Mouse (Mus musculus) liver, embryonic 16.5 days (tissue): ENCODE results near the gene Akap5. TPM values are rescaled to one million over a fixed set of nuclear protein-coding genes. Genes with fewer than 3 reads are reported as not detected.

ENCODE experiments used
- ATAC-seq: fragments of 200-750 bp; cut with Nextera tagmentation; 2 replicates; pipeline ENCODE4 v1.8.0; 2017; ENCODE audit warnings: low read depth, mild to moderate bottlenecking, moderate number of reproducible peaks, moderate library complexity
- H3K27ac ChIP-seq: fragments of 300-500 bp; sonication (generic); 2 replicates; pipeline ENCODE4 v1.5.1; 2014; ENCODE audit warnings: mild to moderate bottlenecking, low read length
- H3K27me3 ChIP-seq: fragments of 300-500 bp; sonication (generic); 2 replicates; pipeline ENCODE4 v1.6.1; 2014; ENCODE audit warnings: low read depth, low read length, mixed read lengths; ENCODE audit not compliant: control insufficient read depth, insufficient read depth
- H3K36me3 ChIP-seq: fragments of 300-500 bp; sonication (generic); 2 replicates; pipeline ENCODE4 v1.6.1; 2014; ENCODE audit warnings: mild to moderate bottlenecking; ENCODE audit not compliant: control insufficient read depth, insufficient read depth
- H3K4me1 ChIP-seq: fragments of 300-500 bp; sonication (generic); 2 replicates; pipeline ENCODE4 v1.6.1; 2014; ENCODE audit warnings: low read depth, low read length, mixed read lengths; ENCODE audit not compliant: control insufficient read depth
- H3K4me2 ChIP-seq: fragments of 300-500 bp; sonication (generic); 2 replicates; pipeline ENCODE4 v1.6.1; 2014; ENCODE audit warnings: low read depth, low read length, mixed read lengths
- H3K4me3 ChIP-seq: fragments of 300-500 bp; sonication (generic); 2 replicates; pipeline ENCODE4 v1.5.1; 2014; ENCODE audit warnings: low read depth, mild to moderate bottlenecking, low read length
- H3K9ac ChIP-seq: fragments of 300-500 bp; sonication (generic); 2 replicates; pipeline ENCODE4 v1.6.1; 2014; ENCODE audit warnings: low read depth, low read length
- H3K9me3 ChIP-seq: fragments of 300-500 bp; sonication (generic); replicated peaks from 2 replicates; pipeline ENCODE4 v1.6.1; 2016; ENCODE audit warnings: low read length; ENCODE audit not compliant: control insufficient read depth
- WGBS: fragments of 180-500 bp; shearing (Covaris S2); extraction: QIAGEN DNeasy Blood & Tissue Kit; methylation state at CpG from one replicate; pipeline ENCODE4 v1.1.7; 2014; ENCODE audit not compliant: insufficient replicate concordance; 5-methylcytosine and 5-hydroxymethylcytosine counted together
- polyA plus RNA-seq: library from polyadenylated mRNA; unstranded; fragments of >200 nt; fragmentation: Nextera tagmentation; extraction: Ambion mirVana; gene quantifications from 2 replicates; pipeline ENCODE4 v1.2.1, GENCODE M21; 2015

Gene Akap5
- polyA plus RNA-seq, result 0.16 and 0.21 TPM in 2 replicates

DNA sequence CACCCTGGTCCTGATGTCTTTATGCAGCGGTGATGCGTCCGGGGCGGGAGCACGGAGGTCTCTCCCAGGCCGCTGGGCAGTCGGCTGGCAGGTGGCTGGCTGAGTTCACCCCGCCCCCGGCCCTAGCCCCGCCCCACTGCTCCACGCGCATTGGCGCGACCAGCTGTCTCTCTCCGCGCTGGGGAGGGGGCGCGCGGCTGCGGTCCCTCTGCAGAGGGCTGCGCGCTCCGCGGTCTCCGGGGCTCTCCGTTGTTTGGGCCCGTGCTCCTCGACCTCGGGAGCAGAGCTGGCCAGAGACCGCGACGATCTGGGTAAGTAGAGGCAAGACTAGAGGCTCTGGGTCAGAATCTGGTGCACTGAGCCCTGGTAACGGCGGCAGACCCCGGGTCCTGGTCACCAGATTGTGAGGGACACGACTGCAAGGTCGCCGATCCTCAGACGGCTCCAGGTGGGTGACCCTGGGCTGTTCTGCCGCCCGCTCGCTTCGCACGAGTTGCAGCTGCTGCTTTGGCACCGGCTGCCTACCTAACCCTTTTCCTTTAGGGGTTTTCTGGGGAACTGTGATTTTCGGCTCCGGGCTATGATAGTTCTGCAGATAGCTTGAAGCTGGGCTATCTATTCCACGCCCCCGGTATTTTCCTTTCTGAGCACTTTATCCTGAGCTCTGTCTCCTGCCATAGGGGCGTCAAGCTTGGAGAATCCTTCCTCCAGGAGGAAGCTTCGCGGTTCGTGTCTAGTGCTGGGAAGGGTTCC, at the start of gene Akap5:
Akap5 (plus strand) TSS at position 213 of the 753 bp plus-strand sequence.
- H3K4me2 ChIP-seq, result peak within 1 kb of the TSS; percentile 69
- peaks cover 2% of the 10 kb centered on the region; the same call in 1 of the 2 replicates for H3K9me3 ChIP-seq
- ATAC-seq, result peak; percentile 75
- peaks cover 2% of the 10 kb centered on the region; the same call in 1 of the 2 replicates for H3K36me3 ChIP-seq
- H3K4me3 ChIP-seq, result peak within 1 kb of the TSS; percentile 53
- peaks cover 5% of the 10 kb centered on the region; the same call in 1 of the 2 replicates for H3K4me1 ChIP-seq
- WGBS, result 3% methylated on average over 47 of the region's 53 CpGs
- no peak within 1 kb of the TSS for H3K27ac ChIP-seq
- H3K9ac ChIP-seq, result peak within 1 kb of the TSS; percentile 35
- H3K27me3 ChIP-seq, result peaks cover 6% of the 10 kb centered on the region

DNA sequence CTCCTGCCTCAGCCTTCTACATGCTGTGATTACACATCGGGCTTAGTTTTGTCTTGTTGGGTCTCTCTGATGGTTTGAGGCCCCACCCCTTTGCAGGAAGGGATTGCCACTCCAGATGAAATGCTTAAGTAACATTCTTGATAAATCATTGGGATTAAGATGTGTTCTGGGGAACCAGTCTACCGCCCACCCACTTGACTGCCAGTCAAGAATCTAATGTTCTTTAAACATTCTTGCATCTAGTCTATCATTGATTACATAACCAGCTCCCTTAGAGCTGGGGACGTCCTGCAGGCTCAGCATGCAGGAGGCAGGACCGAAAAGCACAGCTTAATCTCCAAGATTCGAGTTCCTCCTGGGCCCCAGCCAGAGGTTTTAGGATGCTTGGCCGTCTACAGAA, 46.5 kb upstream of the Akap5 start:
- Histone ChIP-seq H3K27ac (no peak overlapping the region), H3K9me3 (no peaks in the 10 kb centered on the region), H3K4me1 (peaks cover 2% of the 10 kb centered on the region), H3K27me3 (no peaks in the 10 kb centered on the region), H3K4me3 (no peak overlapping the region), H3K36me3 (peaks cover 11% of the 10 kb centered on the region), H3K4me2 (no peak overlapping the region), H3K9ac (no peak overlapping the region)
- WGBS, result 61% methylated on average over 6 of the region's 6 CpGs
- ATAC-seq, result no peak

DNA sequence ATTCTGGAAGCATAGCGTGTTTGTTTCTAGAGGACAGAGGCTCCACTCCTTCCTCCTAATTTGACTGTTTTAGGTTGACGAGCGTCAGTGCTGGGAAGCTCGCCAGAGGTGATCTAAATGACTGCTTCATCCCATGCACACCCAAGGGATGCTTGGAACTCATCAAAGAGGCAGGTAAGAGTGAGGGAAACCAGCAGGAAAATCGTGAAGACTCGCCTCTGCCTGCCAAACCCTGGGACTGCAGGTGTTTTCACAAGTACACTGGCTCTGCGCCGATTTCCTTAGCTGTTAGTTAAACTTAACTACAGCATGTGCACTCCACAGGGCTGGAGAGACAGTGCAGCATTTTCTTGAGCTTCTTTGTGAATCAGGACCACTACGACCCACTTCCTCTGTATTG, 44.1 kb upstream of the Akap5 start:
- Histone ChIP-seq H3K9ac (no peak overlapping the region), H3K27ac (no peak overlapping the region), H3K4me1 (no peaks in the 10 kb centered on the region), H3K9me3 (no peaks in the 10 kb centered on the region), H3K4me2 (no peak overlapping the region), H3K4me3 (no peak overlapping the region), H3K36me3 (peaks cover 14% of the 10 kb centered on the region), H3K27me3 (no peaks in the 10 kb centered on the region)
- no peak for ATAC-seq
- 80% methylated on average over 9 of the region's 9 CpGs for WGBS

DNA sequence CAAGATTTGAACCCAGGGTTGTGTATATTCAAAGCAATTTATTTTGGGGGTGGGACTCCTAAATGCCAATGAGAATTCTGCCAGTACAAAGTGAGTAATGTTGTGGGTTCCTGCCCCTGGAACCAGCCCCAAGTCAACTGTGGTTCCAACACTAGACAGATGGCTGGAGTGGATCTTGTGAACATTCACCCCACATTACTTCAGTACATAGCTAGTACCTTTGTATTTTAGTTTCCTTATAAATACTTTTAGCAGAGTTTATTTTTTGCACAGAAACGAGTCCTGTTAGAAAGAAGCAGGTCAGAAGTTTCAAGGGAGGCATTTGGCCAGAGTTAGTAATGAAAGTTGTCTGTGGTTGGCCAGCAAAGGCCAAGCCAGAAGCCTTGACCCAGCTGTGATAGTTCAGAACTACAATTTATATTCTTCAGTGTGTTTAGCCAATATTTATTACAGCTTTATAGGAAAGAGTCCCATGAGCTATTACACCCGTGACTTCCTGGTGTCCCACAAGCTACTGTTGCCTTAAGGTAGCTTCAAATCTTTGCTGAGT, 43.5 kb upstream of the Akap5 start:
- H3K27ac ChIP-seq, result no peak overlapping the region
- WGBS, result 73% methylated on average over 2 of the region's 2 CpGs
- H3K4me3 ChIP-seq, result no peak overlapping the region
- ATAC-seq, result no peak
- no peaks in the 10 kb centered on the region for H3K9me3 ChIP-seq
- H3K9ac ChIP-seq, result no peak overlapping the region
- no peaks in the 10 kb centered on the region for H3K4me1 ChIP-seq
- H3K36me3 ChIP-seq, result peaks cover 17% of the 10 kb centered on the region
- H3K4me2 ChIP-seq, result no peak overlapping the region
- H3K27me3 ChIP-seq, result no peaks in the 10 kb centered on the region

DNA sequence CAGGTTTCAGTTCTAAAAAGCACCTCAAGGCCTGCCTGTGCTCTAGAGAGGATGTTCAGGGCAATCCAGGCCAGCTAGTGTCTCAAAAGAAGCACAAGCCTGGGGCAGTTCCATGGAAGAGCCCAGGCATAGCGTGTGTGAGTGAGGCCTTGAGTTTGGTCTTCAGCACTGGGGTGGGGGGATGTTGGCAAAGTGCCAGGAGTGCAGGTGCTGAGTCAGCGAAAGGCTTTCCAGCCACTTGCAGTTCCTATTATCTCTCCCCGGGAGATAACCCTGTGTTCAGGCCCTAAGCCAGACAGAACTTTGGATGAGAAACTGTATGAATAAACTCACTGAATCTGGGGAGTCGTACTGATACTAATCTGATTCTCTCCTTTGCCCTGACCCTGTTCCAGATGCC, 42.6 kb upstream of the Akap5 start:
- no peak for ATAC-seq
- no peak overlapping the region for H3K4me2 ChIP-seq
- no peak overlapping the region for H3K4me3 ChIP-seq
- no peak overlapping the region for H3K9ac ChIP-seq
- H3K36me3 ChIP-seq, result peaks cover 17% of the 10 kb centered on the region
- no peak overlapping the region for H3K27ac ChIP-seq
- WGBS, result 52% methylated on average over 4 of the region's 4 CpGs
- H3K27me3 ChIP-seq, result no peaks in the 10 kb centered on the region
- H3K4me1 ChIP-seq, result no peaks in the 10 kb centered on the region
- no peaks in the 10 kb centered on the region for H3K9me3 ChIP-seq

GRCm38 (mm10) chr12:76282532-76283173, 42.0 kb upstream of the Akap5 start:
- Histone ChIP-seq H3K9ac (no peak overlapping the region), H3K27me3 (no peaks in the 10 kb centered on the region), H3K9me3 (no peaks in the 10 kb centered on the region), H3K36me3 (peaks cover 17% of the 10 kb centered on the region), H3K4me2 (no peak overlapping the region), H3K27ac (no peak overlapping the region), H3K4me3 (no peak overlapping the region), H3K4me1 (no peaks in the 10 kb centered on the region)
- WGBS, result 82% methylated on average over 17 of the region's 17 CpGs
- ATAC-seq, result no peak

GRCm38 (mm10) chr12:76285418-76285817, 39.3 kb upstream of the Akap5 start:
- no peak for ATAC-seq
- Histone ChIP-seq H3K27ac (no peak overlapping the region), H3K4me3 (no peak overlapping the region), H3K9me3 (no peaks in the 10 kb centered on the region), H3K4me1 (no peaks in the 10 kb centered on the region), H3K9ac (no peak overlapping the region), H3K4me2 (no peak overlapping the region), H3K36me3 (peaks cover 16% of the 10 kb centered on the region), H3K27me3 (no peaks in the 10 kb centered on the region)
- 83% methylated on average over 6 of the region's 6 CpGs for WGBS

- Histone ChIP-seq H3K9ac (no peak overlapping the region), H3K4me1 (no peaks in the 10 kb centered on the region), H3K4me2 (no peak overlapping the region), H3K36me3 (peaks cover 27% of the 10 kb centered on the region), H3K27me3 (no peaks in the 10 kb centered on the region), H3K9me3 (no peaks in the 10 kb centered on the region), H3K4me3 (no peak overlapping the region), H3K27ac (no peak overlapping the region)
- ATAC-seq, result no peak
- WGBS, result 83% methylated on average over 8 of the region's 8 CpGs
Observed at GRCm38 (mm10) chr12:76287986-76288385, 36.7 kb upstream of the Akap5 start.

GRCm38 (mm10) chr12:76288494-76288893, 36.2 kb upstream of the Akap5 start:
- no peak overlapping the region for H3K9ac ChIP-seq
- no peak for ATAC-seq
- H3K9me3 ChIP-seq, result no peaks in the 10 kb centered on the region
- H3K27me3 ChIP-seq, result no peaks in the 10 kb centered on the region
- H3K27ac ChIP-seq, result no peak overlapping the region
- H3K4me3 ChIP-seq, result no peak overlapping the region
- H3K36me3 ChIP-seq, result peaks cover 25% of the 10 kb centered on the region
- WGBS, result 82% methylated on average over 5 of the region's 5 CpGs
- H3K4me1 ChIP-seq, result no peaks in the 10 kb centered on the region
- no peak overlapping the region for H3K4me2 ChIP-seq
